Mouse (Mus musculus) T-helper 2 cell (primary cell): ENCODE measurements around the gene Cpne4.

Experiments used
- in situ Hi-C: fragments of 300-600 bp; cut with MboI, MseI; formaldehyde crosslinking; loops from one replicate; pipeline ENCODE4 v1.15.1; 2025; ENCODE audit warnings: high pct_unique_total_duplicates

Cpne4 gene

DNA sequence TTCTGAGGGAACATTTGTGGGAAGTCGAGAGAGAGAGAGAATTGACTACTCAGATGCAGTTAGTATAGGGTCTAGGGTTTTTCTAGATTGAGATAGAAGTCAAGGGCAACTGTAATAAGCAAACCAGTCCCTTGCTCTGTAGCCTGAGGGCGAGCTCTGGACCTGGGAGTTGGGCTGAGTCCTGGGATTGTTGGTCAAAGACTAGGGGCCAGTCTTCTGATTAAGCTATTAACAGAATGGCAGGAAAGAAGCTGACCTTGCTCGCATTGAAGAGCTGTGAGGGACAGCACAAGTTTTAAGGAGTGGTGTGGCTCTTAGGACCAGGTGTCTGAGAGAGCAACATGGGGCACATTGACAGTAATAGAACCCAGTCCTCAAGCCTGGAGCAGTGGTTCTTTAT is 140.0 kb downstream of the Cpne4 start:
- in situ Hi-C loops = no loop called here

- in situ Hi-C loops = no loop called here
Measured at GRCm38 (mm10) chr9:104693145-104693544, 146.1 kb downstream of the Cpne4 start.

- in situ Hi-C loops = loop anchor here (10.0 kb wide), 1 partner anchor 874 kb away; no protein-coding TSS in a partner anchor
Measured at GRCm38 (mm10) chr9:104710831-104711230, 163.7 kb downstream of the Cpne4 start.

- in situ Hi-C loops = no loop called here
Measured at GRCm38 (mm10) chr9:104725311-104725710, 178.2 kb downstream of the Cpne4 start.

DNA sequence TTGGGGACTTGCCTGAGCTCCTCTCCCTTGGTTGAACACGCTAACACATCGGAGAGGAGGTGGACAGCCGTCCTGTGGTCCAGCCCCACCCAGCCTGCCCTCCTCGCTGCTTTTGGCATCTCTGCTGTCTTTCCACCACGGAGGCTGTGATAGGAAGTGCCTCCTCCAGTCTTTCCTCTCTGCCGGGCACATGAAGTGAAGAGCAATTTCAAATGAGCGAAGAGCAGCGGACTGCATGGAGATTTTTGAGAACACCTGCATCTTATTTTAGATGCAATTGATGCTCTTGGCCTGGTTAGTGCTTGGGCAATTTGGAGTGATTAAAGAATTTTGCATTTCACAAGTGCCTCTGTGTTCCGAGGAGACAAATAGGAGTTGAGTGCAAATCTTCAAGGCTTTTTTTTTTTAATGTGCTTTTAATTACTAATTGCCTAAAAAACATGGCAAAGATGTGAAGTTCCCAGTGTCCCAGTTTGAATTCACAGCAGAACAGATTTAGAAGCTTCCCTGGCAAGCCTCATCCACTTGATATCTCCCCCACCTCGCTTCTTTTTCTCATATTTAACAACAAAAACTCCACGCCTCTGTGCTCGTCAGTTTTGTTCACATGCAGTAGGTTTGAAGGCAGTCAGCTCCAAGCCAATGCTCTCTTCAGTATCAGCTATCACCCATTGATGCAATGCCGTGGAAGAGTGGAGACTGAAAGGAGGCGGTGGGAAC is 195.7 kb downstream of the Cpne4 start:
- in situ Hi-C loops = no loop called here

DNA sequence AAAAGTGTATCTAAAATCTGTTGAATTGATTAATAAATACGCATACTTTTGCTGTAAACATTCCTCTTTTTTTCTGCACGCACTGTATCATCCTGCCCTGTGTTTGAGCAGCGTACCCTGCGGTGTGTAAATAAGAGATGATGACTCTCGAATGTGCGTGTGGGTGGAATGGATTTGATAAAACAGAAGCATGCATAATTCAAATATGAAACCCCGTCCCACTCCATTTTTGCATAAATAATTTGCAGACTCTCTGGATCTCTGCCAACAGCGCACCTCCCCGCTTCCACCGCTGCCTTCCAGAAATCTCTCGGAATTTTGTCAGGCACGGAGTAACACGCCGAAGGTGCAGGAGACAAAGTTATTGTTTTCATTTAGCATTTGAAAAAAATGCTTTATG is 208.4 kb downstream of the Cpne4 start:
- in situ Hi-C loops = no loop called here

- in situ Hi-C loops = no loop called here
Measured at GRCm38 (mm10) chr9:104760031-104760430, 212.9 kb downstream of the Cpne4 start.

GRCm38 (mm10) chr9:104776198-104776815 is 229.2 kb downstream of the Cpne4 start:
- in situ Hi-C loops = no loop called here

DNA sequence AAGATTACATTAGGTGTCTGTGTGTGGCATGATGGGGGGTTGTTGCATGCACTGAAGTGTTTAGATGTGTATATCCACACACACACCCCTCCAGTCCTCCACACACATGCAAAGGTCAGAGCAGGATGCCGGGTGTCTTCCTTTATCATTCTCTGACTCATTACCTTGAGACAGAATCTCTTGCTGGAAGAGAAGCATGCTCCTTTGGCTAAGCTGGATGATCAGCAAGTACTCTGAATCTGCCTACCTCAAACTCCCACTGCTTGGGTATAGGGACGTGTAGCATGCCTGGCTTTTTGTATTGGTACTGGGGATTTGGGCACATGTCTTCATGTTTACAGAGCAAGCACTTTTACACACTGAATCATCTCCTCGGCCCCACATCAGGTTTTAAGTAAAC is 230.0 kb downstream of the Cpne4 start:
- in situ Hi-C loops = no loop called here

GRCm38 (mm10) chr9:104777780-104778179 is 230.7 kb downstream of the Cpne4 start:
- in situ Hi-C loops = no loop called here

DNA sequence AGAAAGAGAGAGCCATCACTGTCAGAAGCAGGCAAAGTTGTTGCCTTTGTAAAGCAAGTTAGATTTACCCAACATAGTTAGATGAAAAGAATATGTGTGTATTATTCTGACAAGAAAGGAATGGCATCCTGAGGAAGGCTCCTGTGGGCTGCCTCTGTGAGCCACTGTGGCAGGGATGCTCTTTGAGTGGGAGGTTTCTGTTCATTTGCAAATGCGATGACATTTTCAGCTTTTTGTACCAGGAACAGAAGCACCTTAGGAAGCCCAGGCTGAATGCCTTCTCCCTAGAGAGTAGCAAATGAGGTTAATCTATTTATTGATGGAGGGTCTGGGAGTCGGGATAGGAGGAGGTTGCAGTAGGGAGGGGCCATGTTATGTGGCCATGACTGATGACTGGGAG is 249.5 kb downstream of the Cpne4 start:
- in situ Hi-C loops = no loop called here

GRCm38 (mm10) chr9:104804776-104805175 is 257.7 kb downstream of the Cpne4 start:
- in situ Hi-C loops = no loop called here

DNA sequence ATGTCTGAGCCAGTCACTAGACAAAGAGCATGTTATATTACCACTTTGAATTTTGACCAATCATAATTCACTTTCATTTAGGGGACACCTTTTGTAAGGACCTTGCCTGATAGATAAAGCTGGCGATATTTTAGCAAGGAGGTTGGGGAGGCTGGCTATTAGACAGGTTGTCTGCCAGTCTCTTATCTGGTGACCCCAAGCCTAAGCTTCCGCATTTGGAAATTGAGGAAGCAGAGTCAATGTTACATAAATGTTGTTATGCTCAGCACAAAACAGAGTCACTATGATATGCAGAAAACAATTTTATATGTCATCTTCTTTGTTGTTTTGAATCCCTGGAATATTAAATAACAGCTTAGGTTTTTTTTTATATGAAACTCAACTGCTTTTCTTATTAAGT is 267.6 kb downstream of the Cpne4 start:
- in situ Hi-C loops = no loop called here

DNA sequence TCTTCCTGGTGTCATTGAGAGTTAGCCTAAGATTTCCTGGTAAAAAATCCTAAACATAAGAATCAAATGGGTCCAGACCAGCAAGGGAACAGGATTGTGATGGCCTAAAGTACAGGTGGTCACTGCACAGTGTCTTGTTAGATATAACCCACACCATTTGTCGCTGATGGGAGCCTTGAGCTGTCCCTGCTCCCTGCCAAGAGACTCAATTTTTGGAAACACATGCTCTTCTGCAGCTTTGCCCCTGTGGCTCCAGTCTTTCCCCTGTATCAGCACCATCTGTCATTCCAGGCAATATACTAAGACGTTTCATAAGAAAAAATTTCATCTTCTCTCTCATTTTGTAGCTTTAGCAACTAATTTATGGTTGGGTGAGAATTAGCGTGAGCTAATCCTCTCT is 281.6 kb downstream of the Cpne4 start:
- in situ Hi-C loops = no loop called here

DNA sequence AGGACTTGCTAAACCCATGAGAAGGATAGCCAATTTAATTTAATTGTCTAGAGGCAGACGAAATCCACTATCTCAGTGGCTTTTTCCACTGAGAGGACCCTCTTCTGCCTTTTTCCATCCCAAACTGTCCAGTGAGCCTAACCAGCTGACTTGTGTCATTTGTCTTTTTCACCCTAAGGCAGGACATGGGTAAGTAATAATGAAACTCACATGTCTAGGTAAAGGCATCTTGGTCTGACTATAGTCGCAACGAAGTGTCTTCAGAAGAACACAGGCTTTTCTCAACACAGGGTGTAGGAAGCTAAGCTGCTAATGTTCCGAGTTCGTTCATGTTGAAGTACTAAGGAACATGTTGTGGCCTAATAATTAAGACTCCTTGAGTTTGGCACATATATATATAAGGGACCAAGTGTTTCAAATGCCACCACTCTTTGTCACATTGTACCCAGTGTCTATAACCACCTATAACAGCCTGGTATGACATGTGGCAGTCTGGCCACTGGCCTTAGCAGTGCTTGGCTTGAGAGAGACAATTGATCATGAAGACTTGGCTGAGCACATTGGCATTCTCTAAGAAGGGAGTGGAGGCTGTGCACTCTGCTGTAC is 286.0 kb downstream of the Cpne4 start:
- in situ Hi-C loops = no loop called here

DNA sequence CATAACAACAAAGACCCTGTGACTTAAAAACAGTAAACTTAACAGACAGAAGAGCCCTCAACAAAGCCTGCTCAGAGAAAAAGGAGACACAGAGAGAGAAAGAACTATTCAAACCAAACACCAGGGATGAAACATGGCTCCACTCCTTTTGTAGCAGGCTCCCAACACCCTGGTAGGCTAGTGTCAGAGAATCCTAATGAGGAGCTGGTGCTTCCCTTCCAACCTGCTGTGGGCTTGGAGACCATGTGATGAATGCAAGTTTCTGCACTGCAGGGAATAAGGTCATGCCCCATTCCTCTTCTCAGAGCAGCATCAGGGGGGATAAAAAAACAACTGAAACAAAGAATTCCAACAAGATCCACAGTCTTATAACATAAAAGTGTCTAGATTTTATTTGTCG is 290.8 kb downstream of the Cpne4 start:
- in situ Hi-C loops = no loop called here

DNA sequence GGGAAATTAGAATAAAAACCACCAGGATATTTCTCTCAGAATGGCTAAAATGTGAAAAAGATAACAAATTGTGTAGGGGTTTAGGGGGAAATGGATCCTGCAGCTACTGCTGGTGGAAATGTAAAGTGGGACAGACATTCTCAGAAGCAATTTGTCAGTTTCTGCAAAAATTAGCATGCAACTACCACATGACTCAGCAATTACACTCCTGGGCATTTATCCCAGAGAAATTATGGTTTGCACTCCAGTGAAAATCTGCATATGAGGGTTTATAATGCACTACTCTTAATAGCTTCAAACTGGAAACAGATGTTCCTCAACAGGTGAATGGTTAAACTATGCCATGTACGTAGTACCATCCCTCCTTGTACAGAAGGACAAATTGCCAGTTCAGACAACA is 294.2 kb downstream of the Cpne4 start:
- in situ Hi-C loops = no loop called here

DNA sequence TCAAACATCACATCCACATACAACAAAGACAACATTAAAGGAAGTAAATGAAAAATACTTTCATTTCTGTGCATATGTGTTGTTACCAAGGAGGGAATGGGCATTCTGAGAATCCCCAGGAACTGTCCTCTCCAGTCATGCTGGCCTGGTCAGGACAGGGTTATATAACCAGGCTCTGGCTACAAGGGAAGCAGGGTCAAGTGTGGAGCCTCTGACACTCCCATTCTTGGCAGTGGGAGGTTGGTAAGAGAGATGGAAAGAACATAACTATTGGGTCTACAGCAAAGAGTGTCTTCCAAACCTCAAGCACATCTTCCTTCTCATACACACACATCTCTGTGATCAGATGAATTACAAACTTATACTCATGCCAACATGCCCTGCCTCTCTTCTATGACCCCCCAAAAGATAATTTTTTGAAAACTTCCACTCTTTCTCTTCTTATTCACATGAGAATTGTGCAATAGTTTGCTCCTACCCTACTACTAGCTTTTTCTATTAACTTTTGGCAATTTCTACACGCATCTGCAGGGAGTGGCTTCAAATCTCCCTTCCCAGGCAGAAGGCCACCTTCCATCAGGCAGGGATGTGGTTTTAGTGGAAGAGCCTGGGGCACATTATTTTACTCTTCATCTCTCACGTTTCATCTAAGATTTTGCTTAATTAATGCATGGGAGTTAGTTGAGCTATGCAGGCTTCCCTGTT is 298.3 kb downstream of the Cpne4 start:
- in situ Hi-C loops = no loop called here

- in situ Hi-C loops = no loop called here
Measured at GRCm38 (mm10) chr9:104853701-104854100, 306.6 kb downstream of the Cpne4 start.

- in situ Hi-C loops = no loop called here
Measured at GRCm38 (mm10) chr9:104854245-104854921, 307.3 kb downstream of the Cpne4 start.

DNA sequence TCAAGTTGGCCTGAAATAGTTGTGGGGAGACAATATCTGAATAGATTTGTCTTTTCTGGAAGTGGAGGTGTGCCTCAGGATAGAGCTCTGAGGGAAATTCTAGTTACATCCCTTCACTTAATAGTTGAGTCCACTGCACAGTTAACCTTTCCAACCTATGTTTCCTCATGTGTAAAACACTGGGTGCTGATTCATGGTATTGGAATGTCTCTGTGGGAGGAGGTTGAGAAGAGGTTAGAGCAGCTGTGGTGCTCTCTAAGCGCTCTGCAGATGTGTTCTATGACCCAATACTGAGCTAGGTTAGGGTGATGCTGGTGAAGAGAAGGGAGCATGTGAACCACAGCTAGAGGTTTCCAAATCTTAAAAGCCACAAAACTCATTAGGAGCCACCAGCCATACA is 318.7 kb downstream of the Cpne4 start:
- in situ Hi-C loops = no loop called here

DNA sequence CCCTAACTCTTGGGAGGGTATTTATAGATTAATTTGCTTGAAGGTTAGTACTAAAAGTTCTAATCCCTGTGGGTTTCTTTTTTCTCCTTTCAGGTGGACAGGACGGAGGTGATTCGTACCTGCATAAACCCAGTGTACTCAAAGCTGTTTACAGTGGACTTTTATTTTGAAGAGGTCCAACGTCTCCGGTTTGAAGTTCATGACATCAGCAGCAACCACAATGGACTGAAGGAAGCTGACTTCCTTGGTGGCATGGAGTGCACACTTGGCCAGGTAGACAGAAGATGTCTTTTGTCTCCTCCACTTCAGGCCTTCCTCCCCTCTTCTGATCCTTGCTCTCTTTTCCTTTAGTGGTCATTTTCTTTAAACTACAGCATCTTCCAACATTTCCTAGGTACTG is 325.5 kb downstream of the Cpne4 start:
- in situ Hi-C loops = loop anchor here (10.0 kb wide), 1 partner anchor 388 kb away; no protein-coding TSS in a partner anchor
